In the genomic region with DNA sequence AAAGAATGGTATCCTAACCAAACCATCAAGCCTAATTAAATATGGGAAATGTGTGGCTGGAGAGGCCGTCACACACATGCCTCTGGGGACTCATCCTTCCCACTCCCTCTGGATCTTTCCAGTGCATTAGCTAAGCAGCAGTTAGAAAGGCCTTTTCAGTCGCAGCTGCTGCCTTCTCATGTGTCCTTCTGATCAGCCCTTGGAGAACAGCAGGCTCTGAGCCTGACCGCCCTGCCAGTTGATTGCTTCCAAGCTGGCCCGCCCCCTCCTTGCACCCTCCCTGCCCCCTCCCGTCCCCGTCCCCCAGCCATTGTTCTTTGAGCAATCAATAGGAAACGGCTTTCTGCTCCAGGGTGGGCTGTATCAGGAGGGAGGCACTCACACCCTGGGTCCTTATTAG, we compare ENCODE assay signal across 8 mouse cellular contexts. TPM values are rescaled to one million over a fixed set of nuclear protein-coding genes. Genes with fewer than 3 reads are reported as not detected.
DNase-seq lines count a peak whose midpoint lies in the region.

No protein-coding gene starts in this region.

- H3K4me1 ChIP-seq in forebrain, embryonic 10.5 days = peaks cover 17% of the 10 kb centered on the region

- H3K27me3 ChIP-seq in forebrain, embryonic 10.5 days (ENCODE audit: poor library complexity, severe bottlenecking) = no peaks in the 10 kb centered on the region

- no peaks in the 10 kb centered on the region for H3K9me3 ChIP-seq in forebrain, embryonic 10.5 days

- H3K4me3 ChIP-seq in forebrain, embryonic 10.5 days = peak overlapping the region; percentile 20; the same call in 1 of the 2 replicates

- no peaks in the 10 kb centered on the region for H3K36me3 ChIP-seq in forebrain, embryonic 10.5 days (replicated peaks)

- peak overlapping the region; percentile 79 for H3K27ac ChIP-seq in forebrain, embryonic 10.5 days

- DNase-seq in left cerebral cortex, postnatal 4 days = peak; percentile 83
- no peak for DNase-seq in left cerebral cortex, postnatal 10 days (ENCODE audit: extremely low spot score in 1 of 2, low spot score in 2 of 2)
- peak; percentile 64 for DNase-seq in forebrain, embryonic 10.5 days (ENCODE audit: extremely low spot score, low spot score)
- DNase-seq in heart, postnatal 36 days = peak; percentile 2 to 10
- peak; percentile 58 for DNase-seq in neural tube, embryonic 10.5 days (ENCODE audit: extremely low spot score, low spot score)
- DNase-seq in cerebellum, postnatal 36 days = no peak
- DNase-seq in right cerebral cortex, postnatal 25 days = no peak
- DNase-seq in frontal cortex, postnatal 14 days (ENCODE audit: low spot score in 2 of 2) = no peak

- 2% methylated on average over 7 of the region's 7 CpGs for WGBS in forebrain, embryonic 10.5 days

- intact Hi-C loops in left cerebral cortex, postnatal 4 days (cut with DNase I) = no loop called here
- intact Hi-C loops in left cerebral cortex, postnatal 10 days (cut with DNase I) = no loop called here
- intact Hi-C loops in heart, postnatal 36 days (cut with DNase I) = loop anchor here (5.0 kb wide), 1 partner anchor 36 kb away; no protein-coding TSS in a partner anchor

RNA-seq across cellular contexts. Expression of a gene that starts 27.7 kb away (rescaled TPM):
- total RNA-seq in left cerebral cortex, postnatal 4 days (2021) = 100 to 1,000 TPM; 120 to 125 TPM
- 100 to 1,000 TPM; 182 to 191 TPM for total RNA-seq in left cerebral cortex, postnatal 10 days (2021)
- polyA plus RNA-seq in forebrain, embryonic 10.5 days (2016; fragmentation: Nextera tagmentation; extraction: Ambion mirVana) = 2.1 and 3.0 TPM in 2 replicates
- 10 to 100 TPM; 97.4 to 99.6 TPM for total RNA-seq in heart, postnatal 36 days (2021)

Comparison
In these comparisons a context has a peak if more than half of its experiments do, and no peak if none do; other contexts are left out.
1. DNase-seq: peak in left cerebral cortex, postnatal 4 days (single experiment), forebrain, embryonic 10.5 days (single experiment), heart, postnatal 36 days (2 of 2) and neural tube, embryonic 10.5 days (single experiment); none in left cerebral cortex, postnatal 10 days (0 of 2), cerebellum, postnatal 36 days (0 of 2), right cerebral cortex, postnatal 25 days (single experiment) and frontal cortex, postnatal 14 days (0 of 2).